Mouse (Mus musculus) lung, postnatal 25 days (tissue): Measurements from ENCODE around the gene Elavl3.
"Not testable (repeated sequence)": the region's sequence is repeated elsewhere in the genome, so short reads cannot be mapped to it uniquely, and the experiment has no call there.

Source experiments
- DNase-seq: peaks from one replicate; pipeline ENCODE4 v3.0.0; 2022; ENCODE audit warnings: low spot score

Elavl3 gene

DNA sequence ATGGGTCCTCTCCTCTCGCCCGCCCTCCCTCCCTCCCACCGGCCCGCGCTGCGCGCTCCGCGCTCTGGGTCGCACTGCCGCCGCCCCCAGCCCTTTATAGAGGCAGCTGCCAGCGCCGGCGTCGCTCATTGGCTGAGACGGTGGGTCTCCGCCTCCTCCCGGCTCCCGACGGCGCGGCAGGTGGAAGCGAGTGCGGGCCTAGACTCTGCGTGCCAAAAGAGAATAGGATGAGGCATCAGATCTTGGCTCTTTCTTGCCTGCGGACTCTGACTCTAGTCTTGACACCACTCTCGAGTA lies at the start of gene Elavl3:
Elavl3 (minus strand) TSS at position 66 of the 297 bp plus-strand sequence.
- DNase-seq: no peak

DNA sequence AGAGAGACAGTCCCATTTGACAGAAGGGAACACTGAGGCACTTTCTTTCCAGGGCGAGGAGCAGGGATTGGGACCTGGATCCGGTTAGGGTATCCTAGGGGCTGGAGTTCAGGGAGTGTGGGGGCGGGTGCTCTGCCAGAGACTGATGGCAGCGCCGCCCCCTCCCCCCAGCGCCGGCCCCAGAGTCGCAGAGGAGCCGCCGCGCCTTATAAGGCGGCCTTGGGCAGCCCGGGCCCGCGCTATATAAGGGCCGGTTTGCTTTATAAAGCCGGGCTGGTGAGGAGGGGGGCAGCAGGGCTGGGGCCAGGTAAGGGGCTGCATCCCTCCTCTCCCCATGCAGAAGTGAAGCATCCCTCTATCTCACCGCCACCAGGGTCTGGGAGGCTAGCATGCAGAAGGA lies 48.1 kb upstream of the Elavl3 start:
- no peak for DNase-seq

DNA sequence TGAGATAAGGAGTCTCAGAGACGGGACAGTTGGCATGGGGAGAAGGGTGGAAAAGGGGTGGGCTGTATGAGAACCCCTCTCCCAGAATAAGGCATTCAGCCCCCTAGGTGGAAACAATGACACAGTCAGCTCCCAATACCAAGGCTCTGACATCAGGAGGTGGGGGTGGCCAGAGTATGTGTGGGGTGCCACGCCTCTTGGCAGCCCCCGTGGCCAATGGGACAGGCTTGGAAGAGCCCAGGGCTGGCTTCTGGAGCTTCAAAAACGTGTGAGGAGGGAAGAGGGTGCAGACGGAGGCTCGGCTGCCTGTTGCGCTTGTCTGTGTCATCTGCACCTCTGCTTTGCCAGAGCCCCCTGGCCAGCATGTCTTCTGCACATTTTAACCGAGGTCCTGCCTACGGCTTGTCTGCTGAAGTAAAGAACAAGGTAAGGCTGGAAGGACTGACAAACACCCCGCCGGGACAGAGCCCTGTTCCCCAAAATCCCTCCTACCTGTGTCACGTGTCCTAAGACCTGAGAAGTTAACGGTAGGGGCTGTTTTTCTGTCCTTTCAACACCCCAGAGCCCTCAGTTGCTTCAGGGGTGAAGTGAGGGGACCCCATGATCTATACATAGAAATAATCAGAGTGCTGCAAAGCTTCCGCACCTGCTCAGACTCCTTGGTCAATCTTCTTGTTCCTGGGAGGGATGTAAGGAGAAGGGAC lies 47.3 kb upstream of the Elavl3 start, which contains the start of gene Cnn1:
Cnn1 (plus strand) TSS at position 224 of the 704 bp plus-strand sequence.
- peak; percentile 16 for DNase-seq

DNA sequence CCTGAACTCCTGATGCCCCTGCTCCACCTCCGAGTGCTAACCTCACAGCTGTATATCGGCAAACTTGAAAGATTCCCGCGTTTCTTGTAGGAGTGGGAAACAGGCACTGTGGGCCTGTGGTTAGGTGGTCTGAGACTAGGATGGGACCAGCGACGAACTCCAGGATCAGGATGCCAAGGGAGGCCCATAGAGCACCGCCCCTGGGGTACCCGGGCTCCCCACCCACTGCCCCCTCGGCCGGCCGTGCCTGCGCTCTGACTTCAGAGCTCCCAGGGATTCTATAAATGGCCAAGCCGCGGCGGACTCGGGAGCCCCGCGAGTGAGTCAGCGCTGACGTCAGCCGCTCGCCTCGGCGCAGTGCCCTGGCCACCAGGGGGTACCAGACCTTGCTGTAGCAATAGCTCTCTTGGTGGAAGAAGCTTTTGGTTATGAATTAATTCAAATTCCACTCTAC lies 44.1 kb upstream of the Elavl3 start:
- DNase-seq: peak; percentile 87

DNA sequence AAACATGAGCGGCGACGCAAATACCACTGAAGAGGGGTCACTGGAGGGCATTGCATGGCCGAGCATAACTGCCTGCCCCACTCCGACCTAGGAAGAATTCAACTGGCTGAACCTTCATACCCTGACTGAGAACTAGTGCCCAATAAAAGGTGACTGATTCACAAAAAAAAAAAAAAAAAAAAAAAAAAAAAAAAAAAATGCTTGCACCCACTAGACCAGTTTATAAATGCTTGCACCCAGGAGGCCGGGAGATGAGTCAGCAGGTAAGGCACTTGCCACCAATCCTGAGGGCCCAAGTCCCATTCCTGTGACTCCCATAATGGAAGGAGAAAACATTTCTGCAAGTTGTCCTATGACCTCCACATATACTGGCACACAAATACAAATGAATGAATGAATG lies 40.9 kb upstream of the Elavl3 start:
- no peak for DNase-seq

DNA sequence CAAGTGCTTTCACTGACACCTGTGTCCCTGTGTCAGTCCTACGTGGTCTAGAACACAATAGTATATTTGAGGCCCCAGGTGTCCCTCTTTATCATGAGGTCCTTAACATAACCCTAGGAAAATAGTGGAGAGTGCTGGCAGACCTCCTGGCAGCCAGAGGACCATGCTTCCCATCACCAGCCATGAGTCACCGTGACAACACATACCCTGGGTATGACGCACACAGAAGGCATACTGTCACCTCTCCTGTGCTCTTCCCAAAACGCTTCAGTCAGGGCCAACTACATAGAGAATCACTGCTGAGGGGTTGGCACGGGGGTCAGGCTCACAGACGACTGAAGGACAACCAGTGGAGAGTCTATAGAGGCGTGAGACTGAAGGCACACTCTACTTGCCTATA lies 38.2 kb upstream of the Elavl3 start:
- DNase-seq: no peak

DNA sequence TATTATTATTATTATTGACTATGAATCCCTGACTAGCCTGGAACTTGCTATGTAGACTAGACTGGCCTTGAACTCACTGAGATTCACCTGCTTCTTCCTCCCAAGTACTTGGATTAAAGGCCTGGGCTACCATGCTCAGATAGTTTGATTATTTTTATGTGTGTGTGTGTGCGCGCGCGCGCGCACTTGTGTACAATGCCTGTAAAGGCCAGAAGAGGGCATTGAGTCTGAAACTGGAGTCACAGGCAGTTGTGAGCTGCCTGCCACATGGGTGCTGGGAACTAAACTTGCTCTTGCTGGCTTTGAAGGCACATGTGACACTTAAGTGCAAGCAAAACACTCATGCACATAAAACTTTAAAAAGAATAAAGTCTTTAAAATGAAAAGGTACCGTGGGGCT lies 37.5 kb upstream of the Elavl3 start:
- no peak for DNase-seq

DNA sequence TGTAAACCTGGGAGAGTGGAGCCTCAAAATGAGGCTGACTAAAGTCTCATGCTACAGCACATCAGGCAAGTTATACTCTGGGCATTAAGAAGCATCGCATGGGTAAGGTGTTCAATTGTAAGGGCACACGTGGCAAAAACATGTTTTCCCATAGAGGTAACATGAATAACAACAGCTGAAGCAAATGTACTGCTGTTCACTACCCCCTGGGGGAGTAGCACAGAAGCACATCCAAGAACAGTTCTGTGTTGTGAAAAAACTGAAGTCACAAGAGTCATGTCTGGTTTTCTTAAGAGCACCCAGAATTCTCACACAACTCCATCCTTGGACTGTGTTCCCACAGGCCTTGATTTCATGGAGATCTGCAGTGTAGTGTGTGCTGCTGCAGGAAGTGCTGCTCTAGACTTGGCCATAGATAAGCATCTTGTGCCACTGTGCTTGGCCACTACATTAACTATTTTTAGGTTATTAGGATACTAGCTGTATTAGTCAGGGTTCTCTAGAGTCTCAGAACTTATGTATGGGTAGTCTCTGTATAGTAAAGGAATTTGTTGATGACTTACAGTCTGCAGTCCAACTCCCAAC lies 35.3 kb upstream of the Elavl3 start:
- DNase-seq: no peak

DNA sequence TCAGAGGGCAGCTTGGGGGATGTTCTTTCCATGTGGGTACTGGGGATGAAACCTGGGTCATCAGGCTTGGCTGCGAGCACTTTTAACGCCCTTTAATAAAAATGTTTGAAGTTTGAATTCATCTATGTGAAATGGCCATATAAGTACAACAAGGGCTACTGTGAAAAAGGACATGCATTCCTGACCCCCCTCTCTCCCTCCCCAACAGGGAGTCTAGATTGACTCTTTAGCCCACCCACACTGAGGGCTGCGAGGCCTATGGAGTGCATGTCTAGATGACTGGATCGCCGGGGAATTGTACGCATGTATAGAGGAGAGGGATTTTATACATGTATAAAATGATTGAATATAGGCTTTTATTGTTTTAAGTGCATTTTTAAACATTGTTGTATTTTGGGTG lies 34.2 kb upstream of the Elavl3 start:
- DNase-seq: no peak

DNA sequence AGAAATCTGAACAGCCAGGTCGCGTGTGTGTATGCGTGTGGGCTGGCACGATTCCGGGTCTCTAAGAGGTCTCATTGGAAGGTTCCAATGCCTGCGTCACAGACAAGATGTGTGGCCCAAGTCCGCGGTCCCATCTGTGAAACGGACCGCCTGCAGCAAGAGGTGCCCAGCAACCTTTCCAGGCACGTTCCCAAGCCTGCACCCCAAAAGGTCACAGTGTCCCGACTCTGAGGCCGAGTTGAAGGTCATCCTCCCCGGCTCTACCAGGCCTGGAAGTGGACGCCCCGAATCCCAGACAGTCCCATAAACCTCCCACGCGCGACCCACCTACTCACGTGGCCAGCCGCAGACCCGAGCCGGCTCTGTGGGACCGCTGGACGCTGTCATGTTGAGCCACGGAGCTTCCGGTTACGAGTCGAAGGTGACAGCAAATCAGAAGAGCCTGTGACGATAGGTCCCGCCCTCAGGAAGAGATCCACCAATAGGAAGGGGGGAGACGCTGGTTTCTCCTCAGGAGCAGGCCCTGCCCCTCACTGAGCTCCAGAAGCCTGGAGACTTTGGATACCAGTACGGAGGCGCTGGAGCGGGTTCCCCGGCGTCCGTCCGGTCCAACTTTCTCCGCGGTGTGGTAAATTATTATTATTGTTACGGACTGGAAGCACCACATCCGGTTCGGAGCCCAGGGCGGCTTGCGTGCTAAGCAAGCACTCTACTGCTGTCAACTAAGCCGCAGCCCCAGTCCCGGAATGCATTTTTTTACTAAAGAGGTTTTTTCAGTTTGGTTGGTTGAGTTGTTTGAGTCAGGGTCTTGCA lies 33.4 kb upstream of the Elavl3 start, which contains the start of gene Ecsit:
Ecsit (minus strand) TSS at position 417 of the 813 bp plus-strand sequence.
- peak; percentile 97 for DNase-seq

DNA sequence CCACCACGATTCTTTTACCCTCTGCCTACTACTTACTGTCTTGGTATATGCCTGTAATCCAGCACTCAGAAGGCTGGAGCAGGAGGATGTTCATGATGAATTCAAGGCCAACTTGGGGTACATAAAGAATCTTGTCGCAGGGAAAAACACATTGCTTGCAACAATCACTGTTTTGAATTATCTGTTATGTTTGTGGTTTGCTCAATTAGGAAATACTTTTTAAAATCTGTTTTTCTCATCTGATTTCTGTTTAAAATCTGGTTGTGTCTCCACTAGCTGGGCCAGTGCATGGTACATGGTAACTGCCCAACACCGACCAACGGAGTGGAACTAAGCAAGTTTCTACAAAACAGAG lies 32.8 kb upstream of the Elavl3 start:
- no peak for DNase-seq

DNA sequence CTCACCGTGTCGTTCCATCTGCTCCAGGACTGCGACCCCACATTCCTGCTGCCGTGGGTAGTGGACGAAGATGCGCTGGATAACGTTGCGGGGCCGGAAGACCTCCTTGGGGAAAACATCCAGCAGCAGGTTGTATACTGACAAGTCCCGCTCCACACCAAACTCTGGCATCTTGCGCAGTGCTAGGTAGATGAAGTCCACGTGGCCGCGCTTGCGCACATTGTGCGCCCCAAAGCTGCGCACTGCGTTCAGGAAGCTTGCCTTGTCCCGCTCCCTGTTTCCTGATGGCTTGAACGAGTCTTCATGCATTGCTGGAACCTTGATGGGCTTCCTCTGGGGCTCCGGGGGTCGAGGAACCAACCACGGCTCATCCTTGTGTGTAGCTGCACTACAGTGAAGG lies 24.4 kb upstream of the Elavl3 start:
- DNase-seq: no peak

DNA sequence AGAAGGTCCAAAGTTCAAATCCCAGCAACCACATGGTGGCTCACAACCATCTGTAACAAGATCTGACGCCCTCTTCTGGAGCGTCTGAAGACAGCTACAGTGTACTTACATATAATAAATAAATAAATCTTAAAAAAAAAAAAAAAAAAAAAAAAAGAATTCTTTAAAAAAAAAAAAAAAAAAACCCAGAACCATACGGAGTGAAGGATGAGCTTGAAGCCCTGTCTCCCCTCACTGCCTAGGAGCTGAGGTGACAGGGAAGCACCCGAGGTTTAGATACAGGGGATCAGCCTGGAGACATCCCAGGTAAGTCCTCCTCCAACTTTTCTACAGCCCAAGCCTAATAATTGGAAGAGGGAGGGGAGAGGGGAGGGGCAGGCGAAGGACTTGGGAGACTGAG lies 24.0 kb upstream of the Elavl3 start:
- DNase-seq: not testable (repeated sequence)

DNA sequence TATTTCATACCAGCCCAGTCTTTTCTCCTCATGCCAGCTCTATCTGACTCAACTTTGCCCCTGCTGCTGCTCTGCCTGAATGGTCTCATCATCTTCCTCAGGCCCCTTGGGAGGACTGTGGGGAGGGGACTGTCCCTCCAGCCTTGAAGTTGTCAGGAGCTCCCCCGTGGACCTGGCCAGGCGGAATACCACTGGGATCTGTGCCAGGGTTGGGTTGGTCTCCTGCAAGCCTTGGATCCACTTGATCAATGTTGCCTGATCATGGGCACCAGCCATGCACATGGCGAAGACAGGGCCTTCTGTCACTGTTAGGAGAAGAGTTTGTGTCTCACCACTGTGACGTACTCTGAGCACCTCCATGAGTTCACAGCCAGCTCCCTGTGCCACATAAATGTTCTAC lies 20.5 kb upstream of the Elavl3 start:
- no peak for DNase-seq

DNA sequence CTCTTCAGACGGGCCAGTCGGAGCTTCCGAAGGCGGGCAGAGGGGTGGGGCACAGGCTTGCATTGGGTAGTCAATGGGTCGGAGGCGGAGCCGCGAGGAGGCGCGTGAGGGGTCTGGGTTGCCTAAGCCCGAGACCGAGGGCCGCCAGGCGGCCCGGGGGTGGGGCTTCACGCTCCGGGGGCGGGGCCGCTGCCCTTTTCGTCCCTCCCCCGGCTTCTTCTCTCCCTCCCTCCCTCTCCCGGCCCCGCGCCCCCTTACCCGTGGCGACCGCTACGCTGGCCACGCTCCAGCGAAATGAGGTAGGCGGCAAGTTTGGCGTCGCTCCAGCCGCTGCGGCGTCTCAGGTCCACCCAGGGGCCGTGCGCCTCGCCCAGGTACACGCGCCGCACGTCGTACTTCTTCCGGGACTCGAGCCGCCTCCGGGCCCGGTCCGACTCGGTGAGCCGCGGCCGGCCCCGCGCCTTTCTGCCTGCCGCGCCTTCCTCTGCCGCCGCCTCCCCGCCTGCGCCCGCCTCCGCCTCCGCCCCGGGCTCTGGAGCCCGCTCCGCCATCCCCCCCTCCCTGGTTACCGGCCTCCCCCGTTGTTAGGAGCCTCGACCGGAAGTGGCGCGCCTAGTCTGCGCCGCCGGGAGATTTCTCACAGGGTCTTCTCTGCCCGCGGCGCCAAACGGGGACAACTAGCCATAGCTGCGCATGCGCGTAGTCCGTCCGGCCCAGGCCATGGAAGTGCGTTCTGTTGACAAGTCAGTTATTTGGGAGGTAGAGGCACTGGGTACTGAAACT lies 19.2 kb upstream of the Elavl3 start, which contains the start of the genes Gm49318 and Zfp653:
Gm49318 (minus strand) TSS at position 469 of the 783 bp plus-strand sequence.
Zfp653 (minus strand) TSS at position 586 of the 783 bp plus-strand sequence.
- peak; percentile 98 for DNase-seq

DNA sequence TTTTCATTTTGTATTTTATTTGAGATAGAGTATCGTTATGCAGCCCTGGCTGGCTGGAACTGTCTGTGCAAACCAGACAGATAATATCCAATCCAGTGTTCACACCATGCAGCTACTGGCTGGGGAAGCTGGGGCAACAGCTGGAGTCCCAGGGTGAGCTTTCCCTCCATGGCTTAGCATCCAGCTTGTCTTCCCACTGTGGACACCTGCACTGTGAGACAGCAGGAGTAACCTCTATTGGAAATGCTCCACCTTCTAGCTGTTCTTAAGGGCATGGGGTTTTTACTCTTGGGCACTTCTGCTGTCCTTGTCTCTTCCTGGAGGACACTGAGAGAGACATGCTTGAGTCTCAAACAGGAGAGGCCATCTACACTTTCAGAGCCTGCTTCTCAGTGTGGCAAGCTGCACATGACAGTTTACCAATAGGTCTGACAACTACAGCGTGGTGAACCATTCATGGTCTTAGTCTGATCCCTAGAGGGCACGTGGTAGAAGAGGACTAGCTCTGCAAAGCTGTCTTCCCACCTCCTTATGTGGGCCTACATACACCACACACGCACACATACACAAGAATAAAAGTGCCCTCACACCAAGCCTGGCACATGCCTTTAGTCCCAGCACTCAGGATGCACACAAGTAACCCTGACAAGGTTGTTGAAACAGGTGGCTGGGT lies 18.2 kb upstream of the Elavl3 start:
- DNase-seq: no peak

DNA sequence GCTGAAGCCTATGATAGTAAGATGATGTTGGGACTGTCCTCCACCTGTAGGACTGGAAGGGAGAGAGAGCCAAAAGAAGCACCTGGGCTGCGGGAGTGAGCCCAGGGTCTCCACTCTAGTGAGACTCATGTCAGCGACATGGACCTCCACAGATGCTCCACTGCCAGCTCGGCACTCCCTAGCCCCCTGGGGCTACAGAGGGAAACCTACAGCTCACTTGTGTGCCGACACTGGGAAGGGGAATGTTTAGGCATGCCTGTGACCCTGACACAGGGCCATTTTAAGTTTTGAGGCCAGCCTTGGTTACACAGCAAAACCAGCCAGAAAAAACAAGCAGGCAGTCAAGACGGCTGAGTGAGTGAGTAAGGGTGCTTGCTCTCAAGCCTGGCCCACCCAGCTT lies 15.4 kb upstream of the Elavl3 start:
- no peak for DNase-seq

DNA sequence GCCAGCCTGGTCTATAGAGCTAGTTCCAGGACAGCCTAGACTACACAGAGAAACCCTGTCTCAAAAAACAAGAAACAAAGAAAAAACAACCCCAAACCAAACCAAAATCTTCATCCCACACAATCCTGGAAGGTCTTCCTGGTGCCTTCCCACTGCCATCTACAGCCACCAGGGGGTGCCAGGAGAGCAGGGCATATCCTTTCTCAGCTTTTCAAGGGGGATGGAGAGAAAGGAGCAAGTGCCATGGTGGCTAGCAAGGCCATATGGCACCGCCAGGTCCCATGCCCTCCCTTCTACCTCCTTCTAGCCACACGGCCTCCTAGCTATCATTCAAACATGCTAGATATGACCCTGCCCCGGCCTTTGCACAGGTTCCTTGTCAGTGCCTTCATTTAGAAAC lies 14.6 kb upstream of the Elavl3 start:
- peak; percentile 57 for DNase-seq

DNA sequence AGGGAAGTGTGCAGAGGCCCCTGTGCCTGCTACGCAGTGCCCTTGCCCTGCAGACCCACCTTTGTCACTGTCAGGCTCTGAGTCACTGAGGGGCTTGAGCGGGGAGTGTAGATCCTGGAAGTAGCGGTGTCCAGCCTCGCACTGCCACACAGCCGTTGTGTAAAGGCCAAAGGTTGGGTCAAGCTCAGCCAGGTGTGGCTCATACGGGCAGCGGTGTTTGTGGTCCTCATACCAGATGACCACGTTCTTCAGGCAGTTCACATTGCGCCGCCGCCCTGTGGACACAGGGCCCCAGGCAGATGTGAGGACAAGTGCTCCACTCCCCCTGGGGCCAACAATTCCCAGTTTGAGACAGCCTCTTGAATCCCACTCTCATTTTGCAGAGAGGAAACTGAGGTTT lies 13.8 kb upstream of the Elavl3 start:
- no peak for DNase-seq

DNA sequence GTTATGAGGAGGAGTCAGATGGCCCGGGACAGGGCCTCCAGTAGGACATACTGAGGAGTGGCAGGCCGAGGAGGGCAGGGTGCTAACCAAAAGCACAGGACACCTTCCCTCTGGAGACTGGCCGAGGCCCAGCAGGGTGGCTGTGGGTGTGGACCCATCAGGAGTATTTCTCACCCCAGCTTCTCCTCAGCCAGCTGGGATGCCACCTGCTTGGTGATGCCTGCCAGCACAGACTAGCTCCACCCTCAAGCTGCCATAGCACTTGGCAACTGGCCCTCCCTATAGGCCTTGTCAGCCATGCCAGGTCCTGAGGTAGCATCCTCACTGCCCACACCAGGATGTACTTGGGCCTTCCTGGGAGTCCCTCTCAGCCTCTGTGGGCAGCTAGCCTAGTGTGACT lies 12.5 kb upstream of the Elavl3 start:
- no peak for DNase-seq

DNA sequence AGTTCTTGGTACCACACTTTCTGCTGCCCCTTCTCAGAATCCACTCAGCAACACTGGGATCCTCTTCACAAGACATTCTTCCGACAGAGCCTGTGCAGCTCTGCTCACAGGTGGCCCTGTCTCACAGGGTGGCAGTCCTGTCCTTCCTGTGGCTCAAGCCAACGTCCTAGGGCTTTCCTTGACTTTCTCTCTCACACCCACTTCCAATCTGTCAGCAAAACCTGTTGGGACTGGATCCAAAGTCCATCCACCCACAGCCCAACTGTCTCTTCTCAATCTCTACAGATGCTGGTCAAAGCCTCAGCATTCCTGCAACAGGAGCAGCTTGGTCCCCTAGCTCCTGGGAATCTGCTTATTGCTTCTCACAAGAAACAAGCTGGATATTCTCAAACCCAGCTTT lies 9.5 kb upstream of the Elavl3 start:
- DNase-seq: no peak

DNA sequence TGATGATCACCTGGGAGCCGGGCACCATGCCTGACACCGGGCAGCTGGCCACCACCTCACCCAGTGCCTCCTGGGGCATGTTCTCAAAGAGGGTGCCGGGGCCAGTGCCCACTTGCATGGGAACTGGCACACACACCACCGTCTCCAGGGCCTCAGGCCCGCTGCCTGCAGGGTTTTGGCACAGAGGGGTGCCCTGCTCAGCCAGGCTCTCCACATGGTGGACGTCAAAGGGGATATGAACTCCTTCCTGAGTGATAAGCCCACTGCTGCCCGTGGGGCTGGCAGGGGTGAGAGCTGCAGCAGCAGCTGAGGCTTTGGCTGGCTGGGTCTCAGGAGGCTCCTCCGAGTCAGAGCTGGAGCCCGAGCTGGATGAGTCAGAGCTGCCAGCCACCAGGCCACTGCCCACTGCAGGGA lies 6.2 kb upstream of the Elavl3 start:
- no peak for DNase-seq
